Mouse (Mus musculus): ENCODE measurements around the gene Rora. TPM values are rescaled to one million over a fixed set of nuclear protein-coding genes. Genes with fewer than 3 reads are reported as not detected.

Rora gene
- total RNA-seq, 2 experiments from 2014 or later, result 1.3 to 1.9 TPM

DNA sequence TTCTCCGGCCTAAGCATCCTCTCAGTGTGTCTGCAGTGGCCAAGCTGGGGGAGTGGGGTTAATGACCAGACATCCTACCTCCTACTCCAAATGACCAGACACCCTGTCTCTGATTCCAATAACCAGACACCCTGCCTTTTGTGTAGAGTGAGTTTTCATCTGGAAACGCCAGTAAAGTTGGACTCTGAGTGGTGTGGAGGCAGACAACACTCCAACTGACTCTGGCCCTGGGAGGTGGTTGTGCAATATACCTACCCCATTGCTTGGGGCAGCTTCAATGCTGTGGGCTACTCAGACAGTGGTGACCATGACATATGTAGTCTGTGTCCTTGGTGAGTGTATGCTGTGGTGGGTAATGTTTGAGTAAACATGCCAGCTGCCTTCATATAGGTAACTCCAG, 645.9 kb downstream of the Rora start:
- no peak for ATAC-seq (ENCODE audit: poor library complexity, severe bottlenecking)

DNA sequence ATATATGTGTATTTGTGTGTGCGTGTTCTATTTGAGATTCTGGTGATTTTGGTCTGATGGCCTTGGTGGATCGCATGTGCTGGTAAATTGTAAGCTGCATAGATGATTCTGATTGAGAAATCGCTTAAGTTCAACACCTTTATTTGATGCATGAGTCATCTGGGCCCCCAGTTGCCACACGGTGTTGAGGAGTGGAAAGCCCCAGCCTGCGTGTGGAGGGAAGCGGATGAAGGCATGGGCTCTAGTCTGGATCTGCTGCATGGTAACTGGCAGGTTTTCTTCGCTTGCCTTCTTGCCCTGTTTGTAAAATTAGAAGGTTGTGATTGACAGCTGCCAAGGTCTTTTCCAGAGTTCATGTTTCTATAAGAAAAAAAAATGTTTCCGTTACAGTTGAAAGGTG, 646.7 kb downstream of the Rora start:
- ATAC-seq (ENCODE audit: poor library complexity, severe bottlenecking), result no peak

- no peak for ATAC-seq (ENCODE audit: poor library complexity, severe bottlenecking)
Observed at GRCm38 (mm10) chr9:69301445-69301844, 647.9 kb downstream of the Rora start.

DNA sequence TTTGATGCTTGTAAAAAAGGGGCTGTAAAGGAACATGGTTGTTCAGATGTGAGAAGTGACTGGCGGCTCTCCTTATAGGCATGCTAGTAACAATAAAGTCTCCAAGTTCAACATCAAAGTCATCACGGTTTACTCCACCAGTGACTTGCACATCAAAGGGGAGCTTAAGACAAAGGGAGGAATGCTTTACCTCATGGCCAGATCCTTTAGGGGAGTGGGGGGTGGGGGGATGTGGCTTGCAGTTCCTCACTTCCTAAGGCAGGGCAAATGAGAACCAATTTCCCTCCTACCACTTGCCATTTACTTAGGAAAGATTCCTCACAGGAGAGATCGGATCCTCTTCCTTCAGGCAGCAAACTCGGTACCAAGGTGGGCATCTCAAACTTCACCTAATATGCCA, 648.4 kb downstream of the Rora start:
- no peak for ATAC-seq (ENCODE audit: poor library complexity, severe bottlenecking)

DNA sequence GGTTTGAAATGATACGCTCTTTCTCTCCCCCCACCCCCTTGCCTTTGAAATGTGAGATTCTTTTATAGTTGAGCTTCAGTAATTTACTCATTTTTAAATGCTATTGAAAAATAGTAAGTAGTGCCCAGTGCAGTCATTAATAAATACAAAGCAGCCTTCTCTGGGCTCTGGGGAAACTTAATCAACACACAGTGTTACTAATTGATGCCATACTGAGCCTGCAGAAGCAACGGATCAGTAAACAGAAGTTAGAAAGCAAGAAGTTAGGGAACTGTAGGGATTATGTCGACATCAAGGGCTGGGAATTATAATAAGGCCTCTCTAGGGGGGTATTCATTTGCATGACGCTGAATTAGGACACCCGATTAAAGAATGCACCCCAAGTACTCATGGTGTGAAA, 649.3 kb downstream of the Rora start:
- no peak for ATAC-seq (ENCODE audit: poor library complexity, severe bottlenecking)

GRCm38 (mm10) chr9:69303346-69303944, 649.9 kb downstream of the Rora start:
- no peak for ATAC-seq (ENCODE audit: poor library complexity, severe bottlenecking)

DNA sequence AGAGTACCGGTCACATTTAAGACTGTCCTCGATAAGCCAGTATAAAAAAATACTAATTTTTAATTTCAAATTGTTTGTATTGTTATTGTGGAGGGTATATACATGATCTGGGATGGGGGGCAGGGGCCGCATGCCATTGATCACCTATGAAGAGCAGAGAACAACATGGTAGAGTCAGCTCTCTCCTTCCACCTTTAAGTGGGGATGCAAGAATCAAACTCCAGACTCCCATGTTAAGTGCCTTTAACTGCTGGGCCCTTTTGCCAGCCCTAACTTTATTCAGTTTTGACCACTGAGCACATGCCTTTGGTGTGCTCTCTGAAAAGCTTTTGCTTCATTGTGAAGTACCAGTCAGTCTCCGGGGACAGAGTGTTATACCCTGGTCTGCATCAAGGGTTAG, 650.4 kb downstream of the Rora start:
- no peak for ATAC-seq (ENCODE audit: poor library complexity, severe bottlenecking)

DNA sequence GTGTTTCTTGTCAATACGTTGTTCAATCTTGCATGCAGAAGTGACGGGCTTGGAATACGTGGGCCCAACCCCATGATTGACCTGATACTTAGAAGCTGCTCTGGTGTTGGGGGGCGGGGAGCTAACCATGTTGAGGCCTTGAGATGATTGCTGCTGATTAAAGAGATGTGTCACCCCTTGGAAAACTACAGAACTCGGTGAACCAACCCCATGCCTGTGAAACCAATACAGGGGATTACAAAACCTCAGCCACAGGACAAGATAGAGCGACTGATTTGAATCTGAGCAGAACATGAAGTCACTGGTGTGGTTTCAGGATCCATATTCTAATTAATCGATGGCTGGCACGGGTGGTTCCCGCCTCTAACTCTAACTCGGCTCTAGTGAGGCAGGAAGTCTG, 650.9 kb downstream of the Rora start:
- peak; percentile 43; the same call in 1 of the 2 replicates for ATAC-seq (ENCODE audit: poor library complexity, severe bottlenecking)

GRCm38 (mm10) chr9:69304991-69305390, 651.4 kb downstream of the Rora start:
- ATAC-seq (ENCODE audit: poor library complexity, severe bottlenecking), result no peak

GRCm38 (mm10) chr9:69306734-69307528, 653.3 kb downstream of the Rora start:
- no peak for ATAC-seq (ENCODE audit: poor library complexity, severe bottlenecking)

DNA sequence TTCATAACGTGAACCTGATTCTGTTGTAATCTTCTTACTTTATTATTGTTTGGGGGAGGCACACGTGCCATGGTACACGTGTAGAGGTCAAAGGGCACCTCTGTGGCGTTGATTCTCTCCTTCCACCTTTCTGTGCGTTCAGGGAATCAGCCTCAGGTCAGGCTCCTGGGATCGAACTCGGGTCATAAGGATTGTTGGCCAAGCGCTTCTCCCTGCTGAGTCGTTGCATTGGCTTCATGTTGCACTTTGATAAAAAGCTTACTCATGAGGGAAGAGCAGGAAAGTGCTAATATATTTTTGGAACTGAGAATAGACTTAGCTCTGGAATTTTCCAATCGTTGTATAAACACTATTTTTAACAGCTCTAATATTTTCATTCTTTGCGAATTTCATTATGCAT, 654.4 kb downstream of the Rora start:
- ATAC-seq (ENCODE audit: poor library complexity, severe bottlenecking), result no peak

DNA sequence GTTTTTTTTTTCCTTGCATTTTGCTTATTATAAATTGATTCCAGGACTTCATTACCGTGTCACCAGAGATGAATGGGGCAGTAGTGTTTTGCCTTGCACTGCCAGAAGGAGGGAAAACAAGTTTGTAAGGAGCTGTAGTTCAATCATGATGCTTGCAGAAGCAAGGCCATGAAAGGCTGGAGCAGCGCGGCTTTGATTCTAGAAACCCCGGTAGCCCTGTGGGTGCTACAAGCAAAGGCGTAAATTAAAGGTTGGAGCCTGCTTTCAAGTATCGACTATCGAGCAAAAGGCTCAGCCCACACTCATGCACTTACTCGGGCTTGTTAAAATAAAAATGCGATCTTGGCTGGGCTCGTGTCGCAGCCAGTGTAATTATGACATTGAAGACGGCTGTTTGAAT, 656.9 kb downstream of the Rora start:
- no peak for ATAC-seq (ENCODE audit: poor library complexity, severe bottlenecking)

- no peak for ATAC-seq (ENCODE audit: poor library complexity, severe bottlenecking)
Observed at GRCm38 (mm10) chr9:69313297-69313696, 659.7 kb downstream of the Rora start.

DNA sequence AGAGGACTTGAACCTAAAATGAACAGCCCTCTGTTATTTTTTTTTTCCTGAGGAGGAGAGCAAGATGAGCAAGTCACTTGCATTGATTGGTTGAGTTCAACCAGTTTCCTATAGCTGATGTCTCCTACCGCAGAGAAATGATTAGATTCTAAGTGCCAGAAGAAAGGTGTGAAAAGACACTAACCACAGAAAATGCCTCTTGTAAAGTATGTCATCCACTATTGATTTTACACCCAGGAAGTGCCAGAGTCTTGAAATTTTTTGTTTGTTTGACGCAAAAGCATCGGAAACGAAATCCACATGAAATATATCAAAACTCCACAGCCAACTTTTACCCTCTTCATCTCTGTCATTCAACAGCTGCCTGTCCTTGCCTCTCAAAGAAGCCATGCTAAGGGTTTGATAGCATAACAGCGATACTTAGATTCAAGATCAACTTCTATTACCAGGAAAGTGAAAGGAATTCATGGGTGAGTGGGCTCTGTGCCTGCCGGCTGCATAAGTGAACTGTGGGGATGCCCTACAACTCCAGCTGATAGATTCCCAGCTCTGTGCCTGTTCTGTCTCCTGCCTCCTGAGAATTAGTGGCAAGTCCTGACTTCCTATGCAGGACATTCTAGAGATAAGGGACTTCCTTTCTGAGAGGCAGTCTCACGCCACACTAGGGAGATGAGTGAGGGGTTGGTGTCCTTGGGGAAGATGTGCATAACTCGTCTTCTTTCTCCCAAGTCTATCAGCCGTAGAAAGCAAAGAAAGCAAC, 661.0 kb downstream of the Rora start:
- no peak for ATAC-seq (ENCODE audit: poor library complexity, severe bottlenecking)

GRCm38 (mm10) chr9:69317527-69318115, 664.0 kb downstream of the Rora start:
- ATAC-seq (ENCODE audit: poor library complexity, severe bottlenecking), result no peak

GRCm38 (mm10) chr9:69319434-69319833, 665.8 kb downstream of the Rora start:
- peak; percentile 22 for ATAC-seq (ENCODE audit: poor library complexity, severe bottlenecking)

DNA sequence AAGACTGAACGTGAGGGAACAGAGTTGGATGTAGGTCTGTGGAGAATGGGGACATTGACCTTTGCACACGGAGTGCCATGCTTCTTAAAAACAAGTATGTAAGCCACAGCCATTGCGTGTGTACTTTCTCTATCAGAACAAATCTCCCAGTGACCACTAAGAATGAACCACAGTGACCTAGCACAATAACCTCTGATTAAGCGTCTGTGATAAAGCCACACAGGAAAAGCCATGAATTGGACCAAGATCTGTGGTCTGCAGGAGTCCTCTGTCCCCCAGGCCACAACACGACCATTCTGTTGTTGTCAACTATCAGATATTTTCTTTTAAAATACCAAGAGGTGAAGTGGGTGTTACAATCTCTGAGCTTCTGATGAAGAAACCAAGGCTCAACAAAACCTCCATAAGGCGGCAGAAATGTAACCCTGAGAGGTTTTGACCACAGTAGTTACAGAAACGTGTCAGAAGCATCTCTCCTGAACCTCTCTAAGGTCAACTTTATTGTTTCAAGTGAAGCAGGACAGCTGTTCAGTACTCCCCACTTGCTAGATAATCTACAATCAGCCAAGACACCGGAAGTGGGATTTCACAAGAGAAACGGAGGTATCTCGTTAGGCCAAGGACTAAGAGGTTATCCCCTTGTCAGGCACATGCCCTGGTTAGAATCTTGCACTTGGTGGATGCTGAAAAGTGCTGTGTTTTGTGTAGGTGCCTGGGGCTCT, 666.5 kb downstream of the Rora start:
- ATAC-seq (ENCODE audit: poor library complexity, severe bottlenecking), result peak; percentile 78

GRCm38 (mm10) chr9:69320635-69321027, 667.0 kb downstream of the Rora start:
- ATAC-seq (ENCODE audit: poor library complexity, severe bottlenecking), result no peak

- no peak for ATAC-seq (ENCODE audit: poor library complexity, severe bottlenecking)
Observed at GRCm38 (mm10) chr9:69321956-69322355, 668.4 kb downstream of the Rora start.

DNA sequence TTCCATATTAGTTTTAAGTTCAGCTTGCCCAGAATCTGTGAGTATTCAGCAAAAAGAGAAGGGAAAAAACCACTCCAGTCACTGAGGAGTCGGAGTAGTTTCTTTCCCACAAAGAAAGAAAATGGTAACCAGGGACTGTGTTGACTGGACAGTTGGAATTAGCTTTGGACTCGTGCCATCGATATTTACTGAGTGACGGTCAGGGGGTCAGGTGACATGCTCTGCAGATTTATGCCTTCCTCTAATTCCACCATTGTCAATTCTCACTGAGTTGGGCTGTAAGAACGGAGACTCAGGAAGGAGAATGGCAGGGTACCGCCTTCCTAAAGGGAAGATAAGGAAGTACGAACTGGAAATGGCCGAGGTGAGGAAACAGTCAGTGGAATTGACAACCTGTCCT, 670.2 kb downstream of the Rora start:
- no peak for ATAC-seq (ENCODE audit: poor library complexity, severe bottlenecking)

DNA sequence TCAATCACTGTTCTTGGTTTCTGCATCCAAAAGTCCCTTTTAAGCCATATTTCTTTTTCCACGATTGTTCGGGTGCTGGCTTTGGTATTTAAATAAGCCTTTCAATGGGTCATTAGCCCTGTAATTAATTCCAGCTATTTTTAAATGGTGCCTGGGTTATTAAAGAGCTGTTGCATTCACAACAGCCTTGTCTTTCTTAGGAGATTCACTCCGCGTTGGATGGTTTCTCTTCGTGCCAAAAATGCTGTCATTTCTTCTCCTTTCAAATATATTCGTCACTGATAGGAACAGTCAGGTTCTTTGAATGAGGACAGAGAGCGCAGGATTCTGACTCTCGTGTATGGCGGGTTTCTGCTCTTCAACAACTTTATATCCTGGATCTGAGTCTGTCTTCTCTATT, 673.5 kb downstream of the Rora start:
- ATAC-seq (ENCODE audit: poor library complexity, severe bottlenecking), result no peak
